Mouse (Mus musculus) MEL (cell line): ENCODE measurements around the gene Mark2.

ENCODE experiments used
- CHD2 ChIP-seq: IDR thresholded peaks from 2 replicates; pipeline ENCODE4 v1.6.1; 2011; ENCODE audit warnings: low read length, improper control_type of control experiment
- CTCF ChIP-seq, 3 experiments: IDR thresholded peaks in 2 of 3; conservative IDR thresholded peaks in 1 of 3; 2 replicates each; pipeline ENCODE4 v1.5.1; 2011 to 2012; ENCODE audit warnings: low read length in 3 of 3, low read depth in 2 of 3, mild to moderate bottlenecking in 2 of 3, improper control_type of control experiment in 1 of 3, inconsistent platforms in 1 of 3, mixed read lengths in 1 of 3, moderate library complexity in 1 of 3; ENCODE audit not compliant: control insufficient read depth in 1 of 3, insufficient read depth in 1 of 3, poor library complexity in 1 of 3, severe bottlenecking in 1 of 3
- E2F4 ChIP-seq: IDR thresholded peaks from 2 replicates; pipeline ENCODE4 v1.6.1; 2011; ENCODE audit warnings: low read depth, low read length, improper control_type of control experiment, borderline replicate concordance
- EP300 ChIP-seq, 2 experiments: IDR thresholded peaks; 2 replicates each; pipeline ENCODE4 v1.6.1; 2011; ENCODE audit warnings: improper control_type of control experiment in 2 of 2, low read length in 2 of 2, low read depth in 1 of 2, mild to moderate bottlenecking in 1 of 2
- POLR2A ChIP-seq, 2 experiments: IDR thresholded peaks; 2 replicates each; pipeline ENCODE4 v1.6.1; 2011 to 2012; ENCODE audit warnings: low read length in 2 of 2, mild to moderate bottlenecking in 2 of 2, control low read depth in 1 of 2, improper control_type of control experiment in 1 of 2, low read depth in 1 of 2, moderate library complexity in 1 of 2; ENCODE audit not compliant: control insufficient read depth in 1 of 2, insufficient read depth in 1 of 2, poor library complexity in 1 of 2
- POLR2AphosphoS2 ChIP-seq: IDR thresholded peaks from 2 replicates; pipeline ENCODE4 v1.6.1; 2011; ENCODE audit warnings: low read length, improper control_type of control experiment
- RAD21 ChIP-seq: IDR thresholded peaks from 2 replicates; pipeline ENCODE4 v1.6.1; 2011; ENCODE audit warnings: mild to moderate bottlenecking, low read depth, low read length, improper control_type of control experiment
- SIN3A ChIP-seq: IDR thresholded peaks from 2 replicates; pipeline ENCODE4 v1.6.1; 2012; ENCODE audit warnings: low read length, improper control_type of control experiment, inconsistent platforms
- TBP ChIP-seq: IDR thresholded peaks from 2 replicates; pipeline ENCODE4 v1.8.0; 2011; ENCODE audit warnings: low read depth, low read length, improper control_type of control experiment
- TCF12 ChIP-seq: IDR thresholded peaks from 2 replicates; pipeline ENCODE4 v1.6.1; 2014; ENCODE audit warnings: low read depth, mild to moderate bottlenecking, inconsistent platforms, low read length, improper control_type of control experiment, moderate library complexity
- UBTF ChIP-seq: IDR thresholded peaks from 2 replicates; pipeline ENCODE4 v1.6.1; 2012; ENCODE audit warnings: low read depth, mild to moderate bottlenecking, inconsistent platforms, low read length, improper control_type of control experiment, moderate library complexity, borderline replicate concordance; ENCODE audit not compliant: insufficient read depth
- USF2 ChIP-seq, 2 experiments: IDR thresholded peaks; 2 replicates each; pipeline ENCODE4 v1.6.1; 2011 to 2012; ENCODE audit warnings: improper control_type of control experiment in 2 of 2, low read length in 2 of 2, borderline replicate concordance in 1 of 2, inconsistent platforms in 1 of 2, low read depth in 1 of 2, mild to moderate bottlenecking in 1 of 2; ENCODE audit not compliant: insufficient read depth in 1 of 2

- no peak for TF ChIP-seq CTCF (IDR thresholded peaks at IDR 0.05 in 2 of 3, conservative IDR thresholded peaks at IDR 0.05 in 1 of 3; ENCODE audit: control insufficient read depth in 1 of 3, insufficient read depth in 1 of 3, low read depth in 2 of 3, low read length in 3 of 3, poor library complexity in 1 of 3, severe bottlenecking in 1 of 3)
- TF ChIP-seq RAD21: no peak
- TF ChIP-seq CHD2: no peak
- TF ChIP-seq POLR2A (IDR thresholded peaks at IDR 0.05; ENCODE audit: control insufficient read depth in 1 of 2, insufficient read depth in 1 of 2, low read depth in 1 of 2, low read length in 2 of 2, poor library complexity in 1 of 2): no peak
- TF ChIP-seq SIN3A: no peak
- TF ChIP-seq TCF12: no peak
- no peak for TF ChIP-seq POLR2AphosphoS2
- no peak for TF ChIP-seq EP300 (IDR thresholded peaks at IDR 0.05; ENCODE audit: low read depth in 1 of 2, low read length in 2 of 2)
- no peak for TF ChIP-seq TBP
- no peak for TF ChIP-seq USF2 (IDR thresholded peaks at IDR 0.05; ENCODE audit: borderline replicate concordance in 1 of 2, insufficient read depth in 1 of 2, low read depth in 1 of 2, low read length in 2 of 2)
- TF ChIP-seq E2F4: no peak
- TF ChIP-seq UBTF: no peak
These were observed 20.3 kb downstream of the Mark2 start for GRCm38 (mm10) chr19:7321391-7321790.
